Mouse (Mus musculus) thymus, adult 2 months (tissue): ENCODE data around the gene Klf9.

ENCODE experiments used
- CTCF ChIP-seq: fragments of 200-500 bp; IDR thresholded peaks from 2 replicates; pipeline ENCODE4 v1.5.1; 2012; ENCODE audit warnings: mild to moderate bottlenecking, control low read depth, low read length, moderate library complexity, borderline replicate concordance; ENCODE audit not compliant: control insufficient read depth, poor library complexity, insufficient read depth; ENCODE audit errors: extremely low read depth
- POLR2A ChIP-seq: fragments of 200-500 bp; IDR thresholded peaks from 2 replicates; pipeline ENCODE4 v1.6.1; 2012; ENCODE audit warnings: mild to moderate bottlenecking, low read length, control low read depth, moderate library complexity; ENCODE audit not compliant: control insufficient read depth, poor library complexity, insufficient read depth; ENCODE audit errors: extremely low read depth

DNA sequence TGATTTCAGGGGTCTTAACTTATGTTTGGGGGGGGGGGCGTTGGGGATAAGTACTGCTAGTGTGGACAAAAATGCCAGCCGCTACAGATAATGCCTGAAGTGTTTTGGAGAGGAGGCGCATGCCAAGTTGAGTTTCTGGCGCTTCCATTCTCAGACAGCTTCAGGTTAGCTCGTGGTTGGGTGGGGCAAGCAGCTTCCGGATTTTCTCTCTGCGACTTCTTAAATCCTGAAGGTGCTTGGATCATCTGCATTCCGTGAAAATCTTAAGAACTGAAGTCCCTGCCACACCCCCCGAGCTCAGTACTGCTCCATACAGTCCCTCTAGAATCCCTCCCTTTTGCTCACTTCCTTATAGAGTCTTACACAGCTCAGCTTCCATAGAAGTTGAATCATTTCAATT is 3.0 kb downstream of the Klf9 start:
- TF ChIP-seq POLR2A (no peak), CTCF (no peak)
